Mouse (Mus musculus): Measurements from ENCODE around the gene Zfp599.

DNA sequence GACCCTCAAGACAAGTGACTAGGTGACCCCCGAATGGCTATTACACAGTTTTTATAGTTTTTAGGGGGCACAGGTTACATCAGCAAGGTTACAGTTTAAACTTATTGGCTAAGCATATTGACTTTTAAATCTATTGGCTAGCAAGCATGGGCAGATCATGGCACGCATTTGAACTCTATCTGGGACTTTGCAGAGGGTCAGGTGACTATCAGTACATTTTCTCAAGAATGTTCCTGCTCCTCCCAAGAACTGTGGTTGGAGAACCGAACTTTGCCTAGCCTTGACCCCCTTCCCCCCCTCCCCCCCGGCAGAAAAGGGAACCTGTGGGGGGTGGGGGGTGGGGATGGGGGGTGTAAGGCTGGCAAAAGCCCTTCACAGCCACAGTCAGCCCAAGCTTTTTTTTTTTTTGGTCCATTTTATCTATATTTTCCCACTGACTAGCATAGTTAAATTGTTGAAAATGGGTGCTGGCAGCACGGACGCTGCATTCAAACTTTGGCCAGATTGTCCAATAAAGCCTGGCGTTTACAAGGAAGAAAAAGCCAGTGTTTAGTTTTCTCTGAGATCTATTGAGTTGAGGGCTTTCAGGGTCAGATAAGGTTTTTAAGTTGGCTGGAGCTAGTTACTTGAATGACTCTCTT, 30.2 kb downstream of the Zfp599 start:
- no peak for TF ChIP-seq POLR2A (IDR thresholded peaks at IDR 0.05; ENCODE audit: borderline replicate concordance, extremely low read depth, insufficient read depth, insufficient read length, poor library complexity, severe bottlenecking)
- TF ChIP-seq CTCF (IDR thresholded peaks at IDR 0.05; ENCODE audit: borderline replicate concordance, extremely low read depth, insufficient read depth, insufficient read length): no peak
